Mouse (Mus musculus) megakaryocyte, embryonic 14.5 days (primary cell): ENCODE measurements at regions not wholly inside any gene's neighbourhood (a gene's known extent, or its start where the extent isn't known, plus 50 kb on each side); places are given as distances from the start of the nearest gene placed in this dataset.

Source experiments
- FLI1 ChIP-seq: IDR thresholded peaks from 2 replicates; pipeline ENCODE4 v1.6.1; 2012; ENCODE audit warnings: low read length, inconsistent platforms, mixed read lengths
- GATA1 ChIP-seq: IDR thresholded peaks from 3 replicates; pipeline ENCODE4 v1.6.1; 2012; ENCODE audit warnings: mixed read lengths, low read length, inconsistent platforms, borderline replicate concordance

GRCm38 (mm10) chr12:10275226-10275625, 94.5 kb upstream of the Nt5c1b start:
- TF ChIP-seq FLI1, result no peak
- no peak for TF ChIP-seq GATA1
